Mouse (Mus musculus) testis, adult 2 months (tissue): Measurements from ENCODE around the gene Elfn2.

Source experiments
- CTCF ChIP-seq: fragments of 200-500 bp; IDR thresholded peaks from 2 replicates; pipeline ENCODE4 v1.5.1; 2012; ENCODE audit warnings: low read depth, mild to moderate bottlenecking, inconsistent platforms, low read length, moderate library complexity; ENCODE audit not compliant: control insufficient read depth, insufficient read depth, insufficient replicate concordance
- POLR2A ChIP-seq: fragments of 200-500 bp; IDR thresholded peaks from 2 replicates; pipeline ENCODE4 v1.6.1; 2012; ENCODE audit warnings: low read depth, mild to moderate bottlenecking, inconsistent platforms, low read length, moderate library complexity; ENCODE audit not compliant: control insufficient read depth

GRCm38 (mm10) chr15:78695745-78696144, 22.8 kb downstream of the Elfn2 start:
- TF ChIP-seq POLR2A: no peak
- no peak for TF ChIP-seq CTCF
